Mouse (Mus musculus) heart, embryonic 13.5 days (tissue): ENCODE results near the gene Nfic. TPM values are rescaled to one million over a fixed set of nuclear protein-coding genes. Genes with fewer than 3 reads are reported as not detected.
A peak's percentile ranks its signal among the peaks of the same experiment; 100 is the strongest.
"Not testable (repeated sequence)": the region's sequence is repeated elsewhere in the genome, so short reads cannot be mapped to it uniquely, and the experiment has no call there.

Experiments
- ATAC-seq: fragments of 200-750 bp; cut with Nextera tagmentation; 2 replicates; pipeline ENCODE4 v1.8.0; 2017; ENCODE audit warnings: moderate TSS enrichment; ENCODE audit not compliant: insufficient number of reproducible peaks, low FRiP score, low TSS enrichment; ENCODE audit errors: extremely low read depth
- H3K27ac ChIP-seq: fragments of 300-500 bp; sonication (generic); replicated peaks from 2 replicates; pipeline ENCODE4 v1.5.1; 2015; ENCODE audit warnings: moderate library complexity, mild to moderate bottlenecking, inconsistent platforms
- H3K27me3 ChIP-seq: fragments of 300-500 bp; sonication (generic); replicated peaks from 2 replicates; pipeline ENCODE4 v1.6.1; 2015; ENCODE audit warnings: mild to moderate bottlenecking, inconsistent platforms
- H3K36me3 ChIP-seq: fragments of 300-500 bp; sonication (generic); 2 replicates; pipeline ENCODE4 v1.6.1; 2015; ENCODE audit warnings: mild to moderate bottlenecking, inconsistent platforms
- H3K4me1 ChIP-seq: fragments of 300-500 bp; sonication (generic); 2 replicates; pipeline ENCODE4 v1.6.1; 2015; ENCODE audit warnings: inconsistent platforms
- H3K4me2 ChIP-seq: fragments of 300-500 bp; sonication (generic); 2 replicates; pipeline ENCODE4 v1.6.1; 2015; ENCODE audit warnings: inconsistent platforms, mild to moderate bottlenecking, moderate library complexity
- H3K4me3 ChIP-seq: fragments of 300-500 bp; sonication (generic); 2 replicates; pipeline ENCODE4 v1.5.1; 2015; ENCODE audit warnings: moderate library complexity, mild to moderate bottlenecking, inconsistent platforms
- H3K9ac ChIP-seq: fragments of 300-500 bp; sonication (generic); 2 replicates; pipeline ENCODE4 v1.6.1; 2015; ENCODE audit warnings: inconsistent platforms, mild to moderate bottlenecking, moderate library complexity
- H3K9me3 ChIP-seq: fragments of 300-500 bp; sonication (generic); 2 replicates; pipeline ENCODE4 v1.6.1; 2016; ENCODE audit warnings: inconsistent platforms
- WGBS: fragments of 180-500 bp; shearing (Covaris S2); methylation state at CpG from one replicate; pipeline ENCODE4 v1.1.7; 2015; ENCODE audit warnings: mixed read lengths; 5-methylcytosine and 5-hydroxymethylcytosine counted together
- polyA plus RNA-seq: library from polyadenylated mRNA; unstranded; fragments of >200 nt; fragmentation: Nextera tagmentation; extraction: Ambion mirVana; gene quantifications from 2 replicates; pipeline ENCODE4 v1.2.1, GENCODE M21; 2015

Gene Nfic
- polyA plus RNA-seq, 1 experiment from 2014 or later = 57.4 TPM

GRCm38 (mm10) chr10:81457624-81458023, 2.2 kb upstream of the Nfic start:
- no peak overlapping the region for H3K9ac ChIP-seq
- WGBS = 76% methylated on average over 8 of the region's 8 CpGs
- ATAC-seq = no peak
- H3K27me3 ChIP-seq = peaks cover 100% of the 10 kb centered on the region
- no peak overlapping the region for H3K4me2 ChIP-seq
- no peak overlapping the region for H3K27ac ChIP-seq
- no peaks in the 10 kb centered on the region for H3K36me3 ChIP-seq
- peaks cover 6% of the 10 kb centered on the region for H3K4me1 ChIP-seq
- no peaks in the 10 kb centered on the region for H3K9me3 ChIP-seq
- H3K4me3 ChIP-seq = no peak overlapping the region

- H3K4me1 ChIP-seq = peaks cover 11% of the 10 kb centered on the region
- 34% methylated on average over 11 of the region's 12 CpGs for WGBS
Measured at GRCm38 (mm10) chr10:81456983-81457563, 1.6 kb upstream of the Nfic start.

DNA sequence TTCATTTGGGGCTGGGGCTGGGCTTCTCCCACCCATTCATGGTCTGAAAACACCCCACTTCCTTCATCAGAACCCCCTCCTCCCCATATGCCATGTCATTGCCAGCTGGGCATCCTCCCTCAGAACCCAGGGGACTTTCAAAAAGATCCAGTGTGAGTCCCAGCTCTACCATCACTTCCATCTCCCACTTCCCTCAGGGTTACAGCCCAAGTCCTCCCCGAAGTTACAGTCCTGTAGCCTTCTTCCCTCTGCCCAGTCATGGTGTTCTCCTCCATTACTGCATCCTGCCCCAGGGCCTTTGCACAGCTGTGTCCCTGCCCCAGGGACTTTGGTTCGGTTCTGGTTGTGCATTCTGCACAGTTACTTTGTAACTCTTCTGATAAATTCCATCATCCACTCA, 1.3 kb downstream of the Nfic start:
- Histone ChIP-seq H3K4me3 (no peak overlapping the region), H3K27me3 (peaks cover 94% of the 10 kb centered on the region), H3K9ac (no peak overlapping the region), H3K36me3 (no peaks in the 10 kb centered on the region), H3K9me3 (no peaks in the 10 kb centered on the region), H3K4me1 (peaks cover 9% of the 10 kb centered on the region), H3K27ac (no peak overlapping the region), H3K4me2 (no peak overlapping the region)
- 65% methylated on average over 2 of the region's 2 CpGs for whole genome bisulfite sequencing
- no peak for ATAC-seq

More at GRCm38 (mm10) chr10:81456983-81457563, 1.6 kb upstream of the Nfic start:
- Histone ChIP-seq H3K9ac (no peak overlapping the region), H3K4me2 (no peak overlapping the region), H3K36me3 (no peaks in the 10 kb centered on the region), H3K27ac (no peak overlapping the region), H3K27me3 (peaks cover 100% of the 10 kb centered on the region), H3K4me3 (no peak overlapping the region), H3K9me3 (no peaks in the 10 kb centered on the region)
- no peak for ATAC-seq

DNA sequence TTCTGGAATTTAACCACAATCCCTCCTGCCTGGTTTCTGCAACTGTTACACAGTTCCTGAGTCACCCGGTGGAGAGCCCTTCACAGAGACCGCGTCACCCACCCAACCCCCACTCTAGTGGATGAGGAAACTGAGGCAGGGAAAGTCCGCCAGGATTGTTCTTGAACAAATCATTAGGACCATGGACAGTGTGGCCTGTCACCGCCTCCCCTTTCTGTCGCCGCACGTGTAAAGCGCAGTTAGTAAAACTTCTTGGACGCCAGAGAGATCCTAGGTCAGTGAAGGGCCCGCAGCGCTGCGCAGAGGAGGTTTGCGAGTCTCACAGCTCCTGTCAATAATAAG, 2.5 kb downstream of the Nfic start:
- no peaks in the 10 kb centered on the region for H3K9me3 ChIP-seq
- peak overlapping the region; percentile 28; the same call in 1 of the 2 replicates for H3K9ac ChIP-seq
- H3K4me1 ChIP-seq = peaks cover 9% of the 10 kb centered on the region
- H3K36me3 ChIP-seq = no peaks in the 10 kb centered on the region
- 0 out of 2 replicates have a peak overlapping the region, but pooled peaks have one; percentile 8 for H3K4me3 ChIP-seq
- no peak overlapping the region for H3K27ac ChIP-seq
- ATAC-seq = no peak
- WGBS = 4% methylated on average over 14 of the region's 14 CpGs
- 0 out of 2 replicates have a peak overlapping the region, but pooled peaks have one; percentile 9 for H3K4me2 ChIP-seq
- H3K27me3 ChIP-seq = peaks cover 92% of the 10 kb centered on the region

- peak overlapping the region; percentile 28; the same call in 1 of the 2 replicates for H3K9ac ChIP-seq
- H3K4me2 ChIP-seq = 0 out of 2 replicates have a peak overlapping the region, but pooled peaks have one; percentile 9
- ATAC-seq = no peak
- 7% methylated on average over 36 of the region's 36 CpGs for WGBS
- H3K4me3 ChIP-seq = peak overlapping the region; percentile 8; the same call in 1 of the 2 replicates
- H3K4me1 ChIP-seq = peaks cover 9% of the 10 kb centered on the region
- H3K36me3 ChIP-seq = no peaks in the 10 kb centered on the region
- H3K27me3 ChIP-seq = peaks cover 90% of the 10 kb centered on the region
- no peak overlapping the region for H3K27ac ChIP-seq
- H3K9me3 ChIP-seq = no peaks in the 10 kb centered on the region
Measured at GRCm38 (mm10) chr10:81452237-81452946, 3.0 kb downstream of the Nfic start.

GRCm38 (mm10) chr10:81451365-81451745, 4.1 kb downstream of the Nfic start:
- no peak overlapping the region for H3K27ac ChIP-seq

GRCm38 (mm10) chr10:81450641-81451364, 4.6 kb downstream of the Nfic start:
- WGBS = 48% methylated on average over 9 of the region's 9 CpGs
- Histone ChIP-seq H3K4me3 (no peak overlapping the region), H3K9ac (0 out of 2 replicates have a peak overlapping the region, but pooled peaks have one; percentile 28), H3K36me3 (no peaks in the 10 kb centered on the region), H3K4me1 (peaks cover 9% of the 10 kb centered on the region), H3K4me2 (no peak overlapping the region), H3K27ac (no peak overlapping the region), H3K9me3 (no peaks in the 10 kb centered on the region), H3K27me3 (peaks cover 81% of the 10 kb centered on the region)
- no peak for ATAC-seq

More at GRCm38 (mm10) chr10:81451365-81451745, 4.1 kb downstream of the Nfic start:
- Histone ChIP-seq H3K4me2 (no peak overlapping the region), H3K27me3 (peaks cover 83% of the 10 kb centered on the region), H3K9ac (0 out of 2 replicates have a peak overlapping the region, but pooled peaks have one; percentile 28), H3K9me3 (no peaks in the 10 kb centered on the region), H3K36me3 (no peaks in the 10 kb centered on the region), H3K4me3 (no peak overlapping the region), H3K4me1 (peaks cover 9% of the 10 kb centered on the region)
- WGBS = 37% methylated on average over 6 of the region's 6 CpGs
- ATAC-seq = no peak

DNA sequence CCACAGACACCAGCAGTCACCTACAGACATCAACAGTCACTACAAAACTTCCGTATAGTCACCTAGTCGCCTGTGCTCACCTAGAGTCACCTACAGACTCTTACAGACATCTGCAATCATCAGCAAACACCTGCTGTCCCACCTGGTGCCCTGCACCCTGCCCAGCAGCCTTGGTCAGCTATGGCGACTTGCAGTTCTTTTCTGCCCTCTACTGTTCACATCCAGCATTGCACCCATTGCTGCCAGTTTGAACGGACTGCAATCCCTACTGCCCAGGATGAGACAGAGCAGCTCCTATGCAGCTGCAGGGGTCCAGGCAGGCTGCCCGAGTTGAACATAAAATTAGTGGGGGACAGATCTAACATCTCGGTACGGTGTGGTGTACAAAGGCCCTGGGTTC, 5.3 kb downstream of the Nfic start:
- Histone ChIP-seq H3K4me2 (no peak overlapping the region), H3K4me3 (no peak overlapping the region), H3K27me3 (peaks cover 74% of the 10 kb centered on the region), H3K9ac (no peak overlapping the region), H3K9me3 (no peaks in the 10 kb centered on the region), H3K27ac (no peak overlapping the region), H3K4me1 (peaks cover 9% of the 10 kb centered on the region), H3K36me3 (no peaks in the 10 kb centered on the region)
- ATAC-seq = no peak
- WGBS = 3% methylated on average over 7 of the region's 7 CpGs

GRCm38 (mm10) chr10:81445516-81445915, 9.9 kb downstream of the Nfic start:
- not testable (repeated sequence) for ATAC-seq

DNA sequence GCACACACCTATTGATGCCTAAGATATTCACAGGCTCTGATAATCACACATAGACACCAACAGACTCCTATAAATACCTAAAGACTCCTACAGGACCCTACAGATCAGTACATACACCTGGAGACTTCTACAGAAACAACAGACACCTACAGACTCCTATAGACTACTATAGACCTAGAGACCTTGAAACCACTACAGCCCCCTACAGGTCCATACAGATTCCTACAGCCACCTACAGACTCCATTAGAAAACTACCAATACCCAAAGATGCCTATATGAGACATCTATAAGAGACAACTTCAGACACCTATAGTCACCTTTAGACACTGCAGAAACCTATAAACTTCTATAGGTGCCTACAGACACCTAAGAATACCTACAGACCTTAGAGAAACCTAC, 14.4 kb downstream of the Nfic start:
- Histone ChIP-seq H3K4me1 (no peaks in the 10 kb centered on the region), H3K27ac (no peak overlapping the region), H3K27me3 (peaks cover 27% of the 10 kb centered on the region), H3K9me3 (no peaks in the 10 kb centered on the region), H3K4me3 (no peak overlapping the region), H3K9ac (no peak overlapping the region), H3K36me3 (no peaks in the 10 kb centered on the region), H3K4me2 (no peak overlapping the region)
- no peak for ATAC-seq

More at GRCm38 (mm10) chr10:81445516-81445915, 9.9 kb downstream of the Nfic start:
- H3K27ac ChIP-seq, H3K9me3 ChIP-seq, H3K4me2 ChIP-seq, H3K9ac ChIP-seq, H3K4me1 ChIP-seq, H3K36me3 ChIP-seq, H3K4me3 ChIP-seq: not testable (repeated sequence)
- H3K27me3 ChIP-seq = peaks cover 52% of the 10 kb centered on the region
- WGBS = 28% methylated on average over 2 of the region's 2 CpGs

DNA sequence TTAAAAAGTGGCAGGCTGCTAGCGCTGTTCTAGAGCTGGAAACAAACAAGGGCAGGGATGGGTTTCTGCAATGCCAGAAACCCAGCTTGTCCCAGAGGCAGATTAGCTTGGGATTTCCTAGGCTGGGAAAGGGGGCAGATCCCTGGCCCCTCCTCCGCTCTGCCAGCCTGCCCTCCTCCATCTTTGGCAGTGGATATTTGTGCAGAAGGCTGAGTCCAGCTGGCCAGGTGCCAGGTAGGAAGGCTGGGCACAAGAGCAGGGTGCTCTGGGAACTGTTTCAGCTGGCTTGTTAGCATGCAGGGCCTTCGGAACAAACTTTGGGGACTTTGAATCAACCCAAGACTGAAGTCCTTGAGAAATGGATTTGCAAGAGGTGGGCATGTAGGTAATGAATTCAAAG, 20.0 kb downstream of the Nfic start:
- no peak for ATAC-seq
- H3K27ac ChIP-seq = no peak overlapping the region
- peaks cover 34% of the 10 kb centered on the region for H3K4me1 ChIP-seq
- WGBS = 56% methylated on average over 3 of the region's 3 CpGs
- no peak overlapping the region for H3K4me3 ChIP-seq
- no peaks in the 10 kb centered on the region for H3K36me3 ChIP-seq
- H3K27me3 ChIP-seq = peaks cover 8% of the 10 kb centered on the region; the same call in 1 of the 2 replicates
- H3K9ac ChIP-seq = peak overlapping the region; percentile 20; the same call in 1 of the 2 replicates
- no peak overlapping the region for H3K4me2 ChIP-seq
- no peaks in the 10 kb centered on the region for H3K9me3 ChIP-seq
